Mouse (Mus musculus): ENCODE data around the gene Ybx1.

Ybx1 gene

DNA sequence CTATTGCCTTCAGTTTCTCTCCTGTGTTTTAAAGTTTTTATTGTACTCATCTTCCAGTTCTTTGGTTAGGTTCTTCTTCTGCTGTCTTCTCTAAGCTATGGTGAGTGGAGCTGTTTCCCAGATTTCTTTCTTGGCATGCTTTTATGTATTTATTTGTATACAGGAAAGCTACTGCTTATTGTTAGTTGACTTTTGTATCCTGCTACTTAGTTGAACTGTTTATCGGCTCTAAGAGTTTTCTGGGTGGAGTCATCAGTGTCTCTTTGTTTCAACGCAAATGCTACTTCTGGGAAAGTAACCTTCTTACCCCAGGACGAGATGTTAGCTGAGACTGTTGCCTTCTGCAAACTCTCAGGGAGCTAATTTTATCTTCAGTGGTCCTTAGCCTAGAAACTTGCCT lies 30.9 kb downstream of the Ybx1 start:
- DNase-seq: no peak

DNA sequence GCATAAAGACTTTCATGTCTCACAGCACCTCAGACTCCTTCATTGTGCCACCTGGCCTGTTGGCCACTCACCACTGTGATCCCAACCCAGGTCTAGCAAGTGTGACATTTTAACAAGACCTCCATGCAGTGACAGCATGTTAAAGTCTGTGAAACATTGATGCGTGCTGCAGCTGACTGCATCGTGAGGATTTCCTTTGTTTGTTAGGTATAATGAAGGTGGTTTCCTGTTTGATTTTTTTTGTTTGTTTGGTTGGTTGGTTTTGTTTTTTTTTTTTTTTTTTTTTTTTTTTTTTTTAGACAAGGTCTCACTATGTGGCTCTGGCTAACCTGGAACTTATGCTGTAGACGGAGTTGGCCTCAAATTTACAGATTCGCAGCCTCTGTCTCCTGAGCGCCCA lies 31.9 kb downstream of the Ybx1 start:
- DNase-seq: peak in 1 of 2 experiments; percentile 12

DNA sequence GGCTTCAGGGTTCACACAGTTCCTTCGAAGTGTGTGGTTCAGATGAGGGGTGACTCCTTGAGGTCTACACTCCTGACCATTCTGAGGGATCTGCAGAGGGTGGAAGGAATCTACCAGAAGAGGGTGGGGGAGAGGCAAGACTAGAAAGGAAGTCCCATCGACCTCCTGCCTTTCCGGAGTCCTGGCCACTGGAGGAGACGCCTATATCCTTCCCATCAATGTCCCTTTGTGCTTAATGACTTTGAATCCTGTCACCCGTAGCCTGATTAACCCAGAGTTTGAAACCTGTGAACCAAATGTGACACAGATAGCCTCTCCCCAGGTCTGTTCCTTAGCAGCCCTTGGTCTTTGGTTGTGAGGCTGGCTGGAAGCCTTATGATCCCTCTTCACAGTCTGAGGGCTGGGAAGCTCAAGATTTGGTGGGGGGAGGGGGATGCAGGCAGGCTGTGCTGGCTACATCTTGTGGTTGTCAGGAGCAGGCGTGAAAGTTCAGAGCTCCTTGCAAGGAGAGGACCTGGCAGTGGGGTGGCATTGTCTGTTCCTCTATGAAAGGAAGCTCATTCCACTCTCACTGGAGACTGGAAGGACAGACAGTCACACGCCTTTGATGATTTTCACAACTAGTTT lies 33.2 kb downstream of the Ybx1 start:
- DNase-seq: peak; percentile 22 to 32

DNA sequence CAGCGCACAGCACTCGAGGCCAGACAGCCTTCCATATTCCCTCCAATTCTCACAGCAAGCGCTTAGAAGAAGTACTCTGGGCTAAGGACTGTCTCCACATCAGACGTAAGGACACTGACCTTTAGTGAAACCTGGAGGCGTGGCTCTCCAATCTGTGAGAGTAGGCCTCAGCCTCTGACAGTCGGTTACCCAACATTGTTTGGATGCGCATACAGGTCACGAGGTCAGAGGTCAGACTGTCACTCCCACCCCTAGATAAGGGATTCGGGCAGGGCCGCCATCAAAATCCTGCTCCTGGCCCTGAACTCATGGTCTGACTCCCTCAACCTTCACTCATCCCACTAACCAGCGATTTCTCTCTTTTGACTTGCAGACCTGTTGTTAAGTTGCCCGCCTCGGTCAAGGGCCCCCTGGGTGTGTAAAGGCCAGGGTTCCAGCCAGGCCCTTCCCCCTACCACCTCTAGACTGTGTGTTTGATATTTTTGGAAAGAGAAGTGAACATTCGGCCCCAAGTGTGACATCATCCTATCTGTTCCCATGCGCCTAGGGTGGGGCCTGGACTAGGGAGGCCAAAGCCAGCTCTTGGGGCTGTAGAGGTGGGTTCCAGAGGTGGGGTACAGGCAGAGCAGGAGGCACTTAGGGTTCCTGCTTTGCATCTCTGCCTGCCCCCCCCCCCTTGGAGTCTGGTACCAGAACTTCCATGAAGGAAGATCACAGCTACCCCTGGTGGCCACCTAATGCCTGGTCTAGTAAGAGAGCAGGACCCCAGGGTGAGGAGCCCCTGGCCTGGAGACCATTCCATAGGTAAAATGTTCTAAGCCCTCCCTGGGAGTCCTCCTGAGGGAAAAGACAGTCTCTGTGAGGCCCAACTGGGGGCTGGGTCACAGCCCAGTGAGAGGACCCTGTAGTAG lies 34.8 kb downstream of the Ybx1 start:
- DNase-seq: no peak

- no peak for DNase-seq
Measured at GRCm38 (mm10) chr4:119257083-119257482, 37.3 kb downstream of the Ybx1 start.

DNA sequence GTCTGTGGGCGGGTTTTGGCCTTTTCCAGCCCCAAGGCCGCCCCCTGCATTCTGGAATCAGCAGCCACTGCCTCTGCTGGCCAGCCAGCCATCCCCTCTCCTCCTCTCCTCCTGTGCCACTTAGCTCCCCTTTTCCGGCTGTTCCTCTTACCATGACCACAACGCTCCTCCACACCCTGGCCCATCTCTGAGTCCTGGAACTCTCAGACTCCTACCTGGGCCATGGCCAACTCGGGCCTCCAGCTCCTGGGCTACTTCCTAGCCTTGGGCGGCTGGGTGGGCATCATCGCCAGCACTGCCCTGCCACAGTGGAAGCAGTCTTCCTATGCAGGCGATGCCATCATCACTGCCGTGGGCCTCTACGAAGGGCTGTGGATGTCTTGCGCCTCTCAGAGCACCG lies 39.1 kb downstream of the Ybx1 start, which contains the start of gene Cldn19:
Cldn19 (plus strand) TSS at position 64 of the 400 bp plus-strand sequence.
- DNase-seq: no peak

DNA sequence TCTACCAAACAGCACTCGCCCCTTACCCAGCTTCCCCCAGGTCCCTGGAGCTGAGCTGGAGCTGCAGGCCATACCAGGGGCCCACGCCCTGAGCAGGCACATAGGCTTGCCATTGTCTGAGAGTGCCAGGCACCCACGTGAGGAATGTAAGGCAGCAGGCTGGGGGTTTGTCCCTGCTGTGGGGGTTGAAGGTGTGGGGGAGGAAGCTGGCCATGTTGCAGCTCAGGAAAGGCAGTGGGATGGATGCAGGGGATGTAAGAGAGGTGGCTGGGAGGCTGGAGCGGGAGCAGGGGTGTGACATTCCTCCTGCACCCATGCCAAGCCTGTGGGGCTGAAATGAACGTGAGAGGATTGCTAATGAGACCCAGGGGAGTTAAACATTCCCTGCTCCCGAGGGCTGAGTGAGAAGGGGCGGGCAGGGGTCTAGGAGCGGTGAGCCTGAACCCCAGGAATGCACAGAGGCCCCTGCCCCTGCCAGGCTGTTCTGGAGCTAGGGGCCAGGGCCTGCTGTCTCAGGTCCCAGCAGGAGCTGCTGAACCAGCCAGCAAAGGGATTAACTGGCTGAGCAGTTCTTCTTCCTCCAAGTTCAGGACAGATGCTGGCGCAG lies 40.3 kb downstream of the Ybx1 start:
- no peak for DNase-seq

DNA sequence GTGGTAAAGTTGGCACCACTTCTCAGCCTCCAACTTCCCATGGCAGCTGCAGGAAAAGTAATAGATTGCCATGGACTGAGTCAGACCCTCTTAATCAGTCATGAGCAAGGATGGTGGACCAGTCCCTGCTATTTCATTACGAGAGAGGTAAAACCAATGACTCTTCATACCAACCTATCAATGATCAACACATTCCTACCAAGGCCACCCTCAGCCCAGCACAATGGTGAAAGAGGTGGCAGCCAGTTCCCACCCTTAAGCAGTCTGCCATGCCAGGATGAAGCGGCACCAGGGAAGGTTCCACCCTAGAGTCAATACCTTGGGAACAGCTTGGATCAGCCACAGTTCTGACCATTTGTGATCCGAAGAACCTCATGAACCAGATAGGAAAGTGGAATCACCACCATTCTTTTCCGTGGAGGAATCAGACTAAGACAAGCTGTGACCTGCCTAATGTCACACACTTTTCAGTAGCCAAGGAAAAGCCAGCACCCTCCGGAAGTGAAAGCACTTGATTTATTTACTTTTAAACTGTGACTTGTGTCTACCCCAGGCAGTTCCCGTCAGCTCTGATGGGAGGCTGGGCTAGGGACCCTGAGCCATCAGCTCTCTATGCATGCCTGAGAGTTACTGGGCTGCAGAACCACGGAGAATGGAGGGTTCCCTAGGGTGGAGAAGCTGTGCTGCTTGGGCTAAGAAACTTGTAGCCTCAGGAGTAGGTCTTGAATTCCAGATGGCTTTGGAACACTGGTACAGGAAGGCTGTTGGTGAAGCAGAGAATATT lies 42.2 kb downstream of the Ybx1 start:
- DNase-seq: no peak

- DNase-seq: peak; percentile 65 to 78
Measured at GRCm38 (mm10) chr4:119248407-119248965, 45.9 kb downstream of the Ybx1 start.

- peak; percentile 88 for DNase-seq
Measured at GRCm38 (mm10) chr4:119247462-119248235, 46.8 kb downstream of the Ybx1 start.

DNA sequence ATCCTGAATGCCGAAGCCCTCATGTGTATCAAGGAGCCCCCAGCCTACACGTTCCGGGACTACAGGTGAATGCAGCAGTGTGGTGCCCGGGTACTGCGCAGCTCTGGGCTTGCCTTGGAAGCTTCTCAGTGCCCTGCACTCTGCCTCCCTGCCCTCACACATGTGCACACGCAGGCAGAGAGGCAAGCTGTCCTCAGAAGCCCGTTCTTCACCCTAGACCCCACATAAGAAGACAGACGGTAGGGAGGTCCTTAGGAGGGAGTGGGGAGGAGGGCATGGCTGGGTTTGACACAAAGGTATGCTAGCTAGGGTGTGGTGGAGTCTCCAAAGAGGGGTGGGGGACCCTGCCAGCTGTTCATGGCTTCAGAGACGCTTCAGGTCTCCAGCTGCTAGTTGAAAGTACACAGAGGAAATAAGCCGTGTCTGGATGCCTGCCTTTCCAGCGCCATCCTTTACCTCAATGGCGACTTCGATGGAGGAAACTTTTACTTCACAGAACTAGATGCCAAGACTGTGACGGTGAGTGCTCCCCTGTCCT lies 47.6 kb downstream of the Ybx1 start:
- no peak for DNase-seq

- DNase-seq: no peak
Measured at GRCm38 (mm10) chr4:119245961-119246360, 48.4 kb downstream of the Ybx1 start.

DNA sequence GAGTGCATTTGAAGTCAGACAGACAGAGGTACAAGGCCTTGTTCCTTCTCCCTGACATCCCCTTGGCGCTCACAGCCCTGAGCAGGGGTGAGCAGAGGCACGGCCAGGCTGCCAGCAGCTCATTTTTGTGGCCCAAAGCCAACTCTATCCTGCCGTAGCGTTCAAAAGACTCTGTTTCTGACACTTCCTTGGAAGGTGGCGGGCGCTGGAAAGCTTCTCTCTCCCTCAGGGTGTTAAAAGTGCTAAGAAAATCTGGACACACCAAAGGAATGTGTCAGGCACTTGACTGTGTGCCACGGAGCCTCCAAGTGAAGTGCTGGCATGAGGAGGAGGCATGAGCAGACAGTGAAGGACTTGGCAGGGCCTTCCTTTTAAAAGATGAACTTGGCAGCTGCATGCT lies 48.8 kb downstream of the Ybx1 start:
- peak; percentile 31 to 66 for DNase-seq

GRCm38 (mm10) chr4:119244468-119245240 lies 49.8 kb downstream of the Ybx1 start:
- DNase-seq: no peak

- DNase-seq: no peak
Measured at GRCm38 (mm10) chr4:119242571-119242970, 51.8 kb downstream of the Ybx1 start.

DNA sequence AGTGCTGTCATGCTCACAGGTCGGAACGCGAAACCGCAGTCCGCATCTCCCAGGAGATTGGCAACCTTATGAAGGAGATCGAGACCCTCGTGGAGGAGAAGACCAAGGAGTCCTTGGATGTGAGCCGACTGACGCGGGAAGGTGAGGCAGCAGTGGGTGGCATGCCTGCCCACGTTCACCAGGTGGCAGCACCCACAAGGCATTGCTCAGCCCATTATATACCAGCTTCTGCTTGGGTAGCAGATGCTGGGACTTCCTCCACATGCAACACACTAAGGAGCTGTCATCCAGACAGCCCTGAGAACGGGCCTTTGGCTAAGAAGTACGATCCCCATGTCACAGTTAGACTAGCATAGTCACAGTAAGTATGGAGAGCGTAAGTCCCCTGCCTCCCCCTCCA lies 52.7 kb downstream of the Ybx1 start:
- DNase-seq: peak in 1 of 2 experiments; percentile 47

GRCm38 (mm10) chr4:119239181-119239682 lies 55.2 kb downstream of the Ybx1 start:
- peak in 1 of 2 experiments; percentile 53 for DNase-seq

DNA sequence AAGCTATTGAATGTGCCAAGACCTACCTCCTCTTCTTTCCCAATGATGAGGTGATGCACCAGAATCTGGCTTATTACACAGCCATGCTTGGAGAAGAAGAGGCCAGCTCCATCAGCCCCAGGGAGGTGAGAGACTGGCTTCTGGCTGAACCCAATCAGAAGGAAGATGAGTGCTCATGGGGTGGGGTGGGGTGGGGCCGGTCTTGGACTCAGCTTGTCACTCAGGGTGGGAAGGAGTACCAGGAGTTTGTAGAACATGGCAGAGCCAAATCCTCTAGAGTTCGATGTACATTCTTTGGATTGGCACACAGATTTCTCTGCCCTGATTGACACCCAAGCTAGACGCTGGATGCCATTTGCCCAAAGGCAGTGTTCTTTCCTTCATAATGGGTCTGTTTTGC lies 55.7 kb downstream of the Ybx1 start:
- DNase-seq: no peak

DNA sequence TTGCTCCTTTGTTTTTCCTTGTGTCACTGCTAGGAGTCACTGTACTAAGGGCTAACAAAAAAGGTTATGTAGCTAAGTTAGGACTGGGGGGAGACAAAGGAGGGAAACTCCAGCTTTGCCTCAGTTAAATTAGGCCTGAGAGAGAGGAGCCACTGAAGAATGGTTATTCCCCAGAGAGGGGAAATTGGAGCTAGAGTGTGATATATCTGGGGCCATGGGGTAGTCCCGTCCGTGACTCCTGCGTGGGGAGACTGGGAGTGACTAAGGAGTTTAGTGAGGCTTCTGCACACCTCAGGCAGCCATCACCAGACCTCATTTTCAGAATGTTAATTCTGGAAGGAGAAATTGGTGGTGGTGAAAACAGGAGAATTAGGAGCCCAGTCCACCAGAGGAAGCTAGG lies 60.1 kb downstream of the Ybx1 start:
- no peak for DNase-seq

- DNase-seq: peak; percentile 54 to 65
Measured at GRCm38 (mm10) chr4:119233256-119233901, 61.0 kb downstream of the Ybx1 start.
